Mouse (Mus musculus) ES-CJ7 (cell line): ENCODE results near the gene Gm8857.
"Not testable (repeated sequence)": the region's sequence is repeated elsewhere in the genome, so short reads cannot be mapped to it uniquely, and the experiment has no call there.

Experiments used
- DNase-seq: peaks from one replicate; pipeline ENCODE4 v3.0.0; 2011; ENCODE audit warnings: low read depth, low spot score

Gm8857 gene

GRCm38 (mm10) chr5:10947505-10947904 is at the start of gene Gm8857, which contains the start of gene Gm8871:
TSS of gene Gm8857 (plus strand) at chr5:10947807.
TSS of gene Gm8871 (plus strand) at chr5:10947805.
- not testable (repeated sequence) for DNase-seq

GRCm38 (mm10) chr5:10953512-10953911 is 5.9 kb downstream of the Gm8857 start:
- not testable (repeated sequence) for DNase-seq

- DNase-seq: not testable (repeated sequence)
Observed at GRCm38 (mm10) chr5:10958057-10958456, 10.4 kb downstream of the Gm8857 start.
